Mouse (Mus musculus): ENCODE data around the gene Hexb. TPM values are rescaled to one million over a fixed set of nuclear protein-coding genes. Genes with fewer than 3 reads are reported as not detected.
A peak's percentile ranks its signal among the peaks of the same experiment; 100 is the strongest.

Gene Hexb
- 16.7 and 35.7 TPM in 2 replicates for polyA plus RNA-seq (2011; ENCODE audit: insufficient read depth, insufficient read length, low replicate concordance, missing spikeins)

- Histone ChIP-seq H3K4me3 (replicated peaks; ENCODE audit: control insufficient read depth, low read depth, low read length) (peak within 1 kb of the TSS; percentile 84), H3K27ac (ENCODE audit: control insufficient read depth, insufficient read depth, low read depth, low read length, poor library complexity) (peak within 1 kb of the TSS; percentile 82)
- WGBS = under 1% methylated on average over 45 of the region's 45 CpGs
These were observed at the start of gene Hexb for GRCm38 (mm10) chr13:97197932-97198562. Gene Hexb, minus strand, starts transcription at chr13:97198357.

GRCm38 (mm10) chr13:97247754-97248153 is 49.6 kb upstream of the Hexb start:
- Histone ChIP-seq H3K27ac (ENCODE audit: control insufficient read depth, insufficient read depth, low read depth, low read length, poor library complexity) (no peak overlapping the region), H3K4me1 (ENCODE audit: control insufficient read depth, insufficient read depth, low read length) (no peaks in the 10 kb centered on the region), H3K4me3 (replicated peaks; ENCODE audit: control insufficient read depth, low read depth, low read length) (no peak overlapping the region)
- no peak for TF ChIP-seq CTCF (IDR thresholded peaks at IDR 0.05; ENCODE audit: control insufficient read depth, insufficient read depth, low read length)
- TF ChIP-seq POLR2A (IDR thresholded peaks at IDR 0.05; ENCODE audit: borderline replicate concordance, control insufficient read depth, low read depth, low read length) = no peak
- WGBS = 85% methylated on average over 4 of the region's 4 CpGs

More at GRCm38 (mm10) chr13:97197932-97198562, at the start of gene Hexb:
- TF ChIP-seq CTCF (IDR thresholded peaks at IDR 0.05; ENCODE audit: control insufficient read depth, insufficient read depth, low read length) (no peak), POLR2A (IDR thresholded peaks at IDR 0.05; ENCODE audit: borderline replicate concordance, control insufficient read depth, low read depth, low read length) (peak; percentile 84; the same call in 1 of the 2 replicates)
- no peaks in the 10 kb centered on the region for H3K4me1 ChIP-seq (ENCODE audit: control insufficient read depth, insufficient read depth, low read length)

GRCm38 (mm10) chr13:97246217-97246616 is 48.1 kb upstream of the Hexb start:
- peaks cover 3% of the 10 kb centered on the region; the same call in 1 of the 2 replicates for H3K4me1 ChIP-seq (ENCODE audit: control insufficient read depth, insufficient read depth, low read length)
- 92% methylated on average over 16 of the region's 16 CpGs for WGBS
- H3K27ac ChIP-seq (ENCODE audit: control insufficient read depth, insufficient read depth, low read depth, low read length, poor library complexity) = no peak overlapping the region
- no peak overlapping the region for H3K4me3 ChIP-seq (replicated peaks; ENCODE audit: control insufficient read depth, low read depth, low read length)
- TF ChIP-seq POLR2A (IDR thresholded peaks at IDR 0.05; ENCODE audit: borderline replicate concordance, control insufficient read depth, low read depth, low read length) (no peak), CTCF (IDR thresholded peaks at IDR 0.05; ENCODE audit: control insufficient read depth, insufficient read depth, low read length) (no peak)

GRCm38 (mm10) chr13:97245157-97245556 is 47.0 kb upstream of the Hexb start:
- TF ChIP-seq CTCF (IDR thresholded peaks at IDR 0.05; ENCODE audit: control insufficient read depth, insufficient read depth, low read length) (no peak), POLR2A (IDR thresholded peaks at IDR 0.05; ENCODE audit: borderline replicate concordance, control insufficient read depth, low read depth, low read length) (no peak)
- H3K4me1 ChIP-seq (ENCODE audit: control insufficient read depth, insufficient read depth, low read length) = peaks cover 3% of the 10 kb centered on the region; the same call in 1 of the 2 replicates
- H3K27ac ChIP-seq (ENCODE audit: control insufficient read depth, insufficient read depth, low read depth, low read length, poor library complexity) = no peak overlapping the region
- no peak overlapping the region for H3K4me3 ChIP-seq (replicated peaks; ENCODE audit: control insufficient read depth, low read depth, low read length)
- 80% methylated on average over 12 of the region's 12 CpGs for WGBS

- peaks cover 3% of the 10 kb centered on the region; the same call in 1 of the 2 replicates for H3K4me1 ChIP-seq (ENCODE audit: control insufficient read depth, insufficient read depth, low read length)
- WGBS = 87% methylated on average over 11 of the region's 11 CpGs
- TF ChIP-seq POLR2A (IDR thresholded peaks at IDR 0.05; ENCODE audit: borderline replicate concordance, control insufficient read depth, low read depth, low read length) = no peak
- TF ChIP-seq CTCF (IDR thresholded peaks at IDR 0.05; ENCODE audit: control insufficient read depth, insufficient read depth, low read length) = no peak
- no peak overlapping the region for H3K27ac ChIP-seq (ENCODE audit: control insufficient read depth, insufficient read depth, low read depth, low read length, poor library complexity)
- no peak overlapping the region for H3K4me3 ChIP-seq (replicated peaks; ENCODE audit: control insufficient read depth, low read depth, low read length)
These were observed 46.6 kb upstream of the Hexb start for GRCm38 (mm10) chr13:97244712-97245105.

GRCm38 (mm10) chr13:97243962-97244711 is 46.0 kb upstream of the Hexb start:
- TF ChIP-seq CTCF (IDR thresholded peaks at IDR 0.05; ENCODE audit: control insufficient read depth, insufficient read depth, low read length) (no peak), POLR2A (IDR thresholded peaks at IDR 0.05; ENCODE audit: borderline replicate concordance, control insufficient read depth, low read depth, low read length) (no peak)
- WGBS = 76% methylated on average over 15 of the region's 15 CpGs
- Histone ChIP-seq H3K27ac (ENCODE audit: control insufficient read depth, insufficient read depth, low read depth, low read length, poor library complexity) (no peak overlapping the region), H3K4me1 (ENCODE audit: control insufficient read depth, insufficient read depth, low read length) (peaks cover 3% of the 10 kb centered on the region; the same call in 1 of the 2 replicates), H3K4me3 (replicated peaks; ENCODE audit: control insufficient read depth, low read depth, low read length) (no peak overlapping the region)

GRCm38 (mm10) chr13:97242716-97243115 is 44.6 kb upstream of the Hexb start:
- Histone ChIP-seq H3K4me3 (replicated peaks; ENCODE audit: control insufficient read depth, low read depth, low read length) (no peak overlapping the region), H3K27ac (ENCODE audit: control insufficient read depth, insufficient read depth, low read depth, low read length, poor library complexity) (no peak overlapping the region)
- WGBS = 37% methylated on average over 6 of the region's 6 CpGs

GRCm38 (mm10) chr13:97241787-97242280 is 43.7 kb upstream of the Hexb start:
- WGBS = 2% methylated on average over 20 of the region's 20 CpGs
- no peak overlapping the region for H3K27ac ChIP-seq (ENCODE audit: control insufficient read depth, insufficient read depth, low read depth, low read length, poor library complexity)

More at GRCm38 (mm10) chr13:97242716-97243115, 44.6 kb upstream of the Hexb start:
- TF ChIP-seq POLR2A (IDR thresholded peaks at IDR 0.05; ENCODE audit: borderline replicate concordance, control insufficient read depth, low read depth, low read length) (no peak), CTCF (IDR thresholded peaks at IDR 0.05; ENCODE audit: control insufficient read depth, insufficient read depth, low read length) (no peak)
- peaks cover 3% of the 10 kb centered on the region; the same call in 1 of the 2 replicates for H3K4me1 ChIP-seq (ENCODE audit: control insufficient read depth, insufficient read depth, low read length)

More at GRCm38 (mm10) chr13:97241787-97242280, 43.7 kb upstream of the Hexb start:
- TF ChIP-seq POLR2A (IDR thresholded peaks at IDR 0.05; ENCODE audit: borderline replicate concordance, control insufficient read depth, low read depth, low read length) = no peak
- no peak for TF ChIP-seq CTCF (IDR thresholded peaks at IDR 0.05; ENCODE audit: control insufficient read depth, insufficient read depth, low read length)
- Histone ChIP-seq H3K4me3 (replicated peaks; ENCODE audit: control insufficient read depth, low read depth, low read length) (peak overlapping the region; percentile 65), H3K4me1 (ENCODE audit: control insufficient read depth, insufficient read depth, low read length) (peaks cover 3% of the 10 kb centered on the region; the same call in 1 of the 2 replicates)

All from bone marrow, adult 2 months (tissue).